Mouse (Mus musculus) layer of hippocampus, adult 18-20 months (tissue): Measurements from ENCODE around the gene Nxnl1. TPM values are rescaled to one million over a fixed set of nuclear protein-coding genes. Genes with fewer than 3 reads are reported as not detected.
A peak's percentile ranks its signal among the peaks of the same experiment; 100 is the strongest.

ENCODE experiments used
- DNase-seq, 2 experiments: peaks; one replicate each; pipeline ENCODE4 v3.0.0; 2022; ENCODE audit warnings: low spot score in 2 of 2
- total RNA-seq, 2 experiments: library from RNA; stranded (reverse); gene quantifications; 2 replicates each; pipeline ENCODE4 v1.2.3; 2021

Gene Nxnl1
- total RNA-seq, 2 experiments from 2014 or later, result 0.12 to 0.15 TPM

GRCm38 (mm10) chr8:71558071-71558957 is 8.1 kb downstream of the Nxnl1 start, which contains the start of gene Tmem221:
Tmem221 (minus strand) TSS chr8:71558871.
- no peak for DNase-seq

- no peak for DNase-seq
Measured at GRCm38 (mm10) chr8:71554644-71555043, 11.8 kb downstream of the Nxnl1 start.

DNA sequence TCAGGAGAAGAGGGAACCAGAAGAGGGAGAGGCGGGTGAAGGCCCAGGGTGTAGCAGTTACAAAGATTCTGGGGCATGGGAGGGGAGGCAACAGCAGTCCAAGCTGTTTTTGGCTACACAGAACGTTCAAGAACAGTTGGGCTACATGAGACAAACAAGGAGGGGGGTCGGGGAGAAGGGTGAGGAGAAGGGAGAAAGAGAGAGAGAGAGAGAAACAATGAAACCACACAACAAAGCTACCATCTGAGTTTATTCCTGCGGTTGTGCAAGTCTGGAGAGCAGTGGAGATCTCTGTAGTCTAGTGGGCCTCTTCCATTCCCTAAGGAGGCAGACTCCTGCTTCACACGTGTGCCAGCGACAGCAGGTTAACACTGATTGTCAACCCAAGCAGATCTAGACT is 12.4 kb downstream of the Nxnl1 start:
- no peak for DNase-seq

DNA sequence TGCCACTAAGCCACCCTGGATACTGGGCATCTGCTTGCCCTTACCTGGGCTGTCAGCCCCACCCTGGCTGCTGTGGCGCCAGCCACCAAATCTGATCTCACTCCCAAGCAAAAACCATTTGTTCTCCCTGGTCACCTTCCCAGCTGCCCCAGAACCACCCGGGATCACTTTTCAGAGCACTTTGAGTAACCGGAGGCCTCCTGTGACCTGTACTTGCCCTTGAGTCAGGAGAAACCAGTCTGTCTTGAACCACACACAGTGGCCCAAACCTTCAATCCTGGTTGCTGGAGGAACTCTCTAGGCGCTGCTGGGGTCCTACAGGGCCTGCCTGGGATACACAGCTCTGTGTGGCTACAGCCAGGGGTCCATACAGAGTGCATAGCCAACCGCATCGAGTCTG is 13.6 kb downstream of the Nxnl1 start:
- no peak for DNase-seq

GRCm38 (mm10) chr8:71550754-71551153 is 15.6 kb downstream of the Nxnl1 start:
- no peak for DNase-seq

GRCm38 (mm10) chr8:71547590-71547989 is 18.8 kb downstream of the Nxnl1 start:
- no peak for DNase-seq

- DNase-seq, result no peak
Measured at GRCm38 (mm10) chr8:71545053-71545452, 21.3 kb downstream of the Nxnl1 start.

- no peak for DNase-seq
Measured at GRCm38 (mm10) chr8:71543755-71544154, 22.6 kb downstream of the Nxnl1 start.

DNA sequence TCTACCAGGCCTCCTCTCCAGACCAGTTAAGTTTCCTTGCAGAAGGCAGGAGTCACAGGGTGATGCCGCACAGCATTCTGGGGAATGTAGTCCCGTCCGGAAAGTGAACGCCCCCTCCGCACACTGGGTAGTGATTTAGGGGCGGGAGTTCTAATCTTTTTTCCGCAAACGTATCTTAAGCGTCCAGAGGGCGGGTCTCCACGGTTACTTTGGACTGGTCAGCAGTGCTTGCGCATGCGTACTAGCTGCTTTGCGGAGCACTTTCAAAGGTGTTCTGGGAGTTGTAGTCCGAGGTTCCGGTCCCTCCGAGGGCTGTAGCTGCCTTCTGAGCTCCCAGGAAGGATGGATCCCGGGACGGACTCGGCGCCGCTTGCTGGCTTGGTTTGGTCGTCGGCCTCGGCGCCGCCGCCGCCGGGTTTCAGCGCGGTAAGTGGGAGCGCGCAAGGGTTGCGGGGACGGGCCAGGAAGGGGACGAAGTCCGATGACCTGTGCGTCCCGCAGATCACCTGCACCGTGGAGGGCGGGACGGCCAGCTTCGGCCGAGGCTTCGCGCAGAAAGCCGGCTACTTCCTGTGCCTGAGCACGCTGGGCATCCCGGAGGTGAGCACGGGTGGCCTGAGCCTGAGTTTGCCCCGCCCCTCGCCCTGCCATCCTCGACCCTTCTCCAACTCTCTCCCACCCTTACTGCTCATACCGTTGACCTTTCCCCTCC is 23.6 kb downstream of the Nxnl1 start, which contains the start of gene Mvb12a:
Gene Mvb12a (plus strand): TSS at position 291 of the 712 bp plus-strand sequence.
- peak; percentile 97 to 99 for DNase-seq

GRCm38 (mm10) chr8:71537028-71537867 is 29.2 kb downstream of the Nxnl1 start, which contains the start of gene Bst2:
Bst2 (minus strand) TSS chr8:71537456.
- DNase-seq, result peak in 1 of 2 experiments; percentile 46

DNA sequence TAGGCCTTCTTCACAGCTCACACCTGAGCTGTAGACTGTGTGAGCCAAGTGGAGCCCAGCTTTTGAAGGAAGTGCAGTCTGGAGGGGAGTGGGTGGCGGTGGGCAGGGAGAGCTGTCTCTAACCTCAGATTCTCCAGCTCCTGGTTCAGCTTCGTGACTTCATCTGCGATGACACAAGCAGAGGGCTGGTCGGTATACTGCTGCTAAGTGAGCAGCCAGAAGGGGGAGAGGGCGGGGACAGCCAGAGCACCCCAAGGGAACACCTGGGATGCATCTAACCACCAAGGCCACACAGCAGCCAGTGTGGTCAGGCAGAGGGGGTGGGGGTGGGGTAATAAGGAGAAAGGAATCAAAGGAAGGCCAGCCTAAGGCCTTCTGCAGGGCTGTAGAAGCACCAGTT is 30.7 kb downstream of the Nxnl1 start:
- peak in 1 of 2 experiments; percentile 18 for DNase-seq

GRCm38 (mm10) chr8:71534263-71534810 is 32.1 kb downstream of the Nxnl1 start:
- no peak for DNase-seq

DNA sequence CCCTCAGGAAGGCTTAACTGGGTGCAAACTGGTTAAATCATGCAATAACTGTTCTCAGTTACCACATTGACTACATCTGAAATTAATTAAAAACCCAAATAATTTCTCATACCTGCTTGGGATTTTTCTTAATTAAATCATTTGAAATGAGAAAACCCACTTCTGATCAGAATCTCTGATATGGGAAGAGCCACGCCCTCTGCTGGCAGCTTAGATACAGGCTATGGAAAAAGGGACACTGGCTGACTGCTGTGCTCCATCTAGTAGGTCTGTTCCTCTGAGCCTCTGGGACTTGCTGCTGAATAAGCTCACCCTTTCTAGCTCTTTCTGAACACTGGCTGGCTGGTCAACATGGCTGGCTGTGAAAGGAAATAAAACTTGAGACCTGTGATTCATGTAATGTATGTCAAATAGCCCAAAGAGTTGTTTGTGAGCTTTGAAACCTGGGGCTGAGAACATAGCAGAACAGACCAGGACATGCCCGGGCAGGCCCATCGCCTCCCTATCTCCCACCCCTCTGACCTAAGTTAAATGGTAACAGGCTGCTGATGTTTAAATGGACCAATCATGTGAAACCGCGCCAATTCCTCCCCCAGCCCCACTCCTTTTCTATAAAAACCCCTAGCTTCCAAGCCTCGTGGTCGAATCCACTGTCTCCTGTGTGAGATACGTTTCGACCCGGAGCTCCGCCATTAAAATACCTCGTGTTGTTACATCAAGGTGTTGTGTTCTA is 35.5 kb downstream of the Nxnl1 start:
- peak in 1 of 2 experiments; percentile 68 for DNase-seq

DNA sequence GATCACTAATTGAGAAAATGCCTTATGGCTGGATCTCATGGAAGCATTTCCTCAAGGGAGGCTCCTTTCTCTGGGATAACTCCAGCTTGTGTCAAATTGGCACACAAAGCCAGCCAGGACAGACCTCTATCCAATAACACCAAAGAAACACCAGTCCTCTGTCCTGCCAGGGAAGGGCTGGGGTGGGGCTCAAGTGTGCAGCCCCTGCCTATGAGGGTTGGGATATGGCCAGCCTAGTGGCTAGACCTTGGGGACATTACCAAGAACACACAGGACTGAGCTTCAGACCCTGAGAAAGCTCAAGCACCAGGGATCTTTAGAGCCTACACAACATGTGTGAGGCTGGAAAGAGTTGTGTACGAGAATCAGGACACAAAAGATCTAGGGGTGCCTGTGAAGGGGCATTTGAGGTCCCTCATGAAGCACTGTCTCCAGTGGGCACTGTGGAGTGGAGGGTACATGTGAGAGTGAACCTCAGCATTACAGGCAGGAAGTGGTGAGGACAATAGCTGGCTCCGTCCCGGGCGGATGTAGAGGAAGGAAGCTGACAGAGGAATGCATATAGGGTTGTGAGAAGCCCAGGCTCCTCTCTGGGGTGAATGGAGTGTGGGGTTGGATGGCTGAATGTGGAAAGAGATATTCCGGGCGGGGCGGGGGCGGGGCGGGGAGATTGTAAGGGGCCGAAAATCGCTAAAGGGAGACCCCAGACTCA is 37.9 kb downstream of the Nxnl1 start:
- no peak for DNase-seq

DNA sequence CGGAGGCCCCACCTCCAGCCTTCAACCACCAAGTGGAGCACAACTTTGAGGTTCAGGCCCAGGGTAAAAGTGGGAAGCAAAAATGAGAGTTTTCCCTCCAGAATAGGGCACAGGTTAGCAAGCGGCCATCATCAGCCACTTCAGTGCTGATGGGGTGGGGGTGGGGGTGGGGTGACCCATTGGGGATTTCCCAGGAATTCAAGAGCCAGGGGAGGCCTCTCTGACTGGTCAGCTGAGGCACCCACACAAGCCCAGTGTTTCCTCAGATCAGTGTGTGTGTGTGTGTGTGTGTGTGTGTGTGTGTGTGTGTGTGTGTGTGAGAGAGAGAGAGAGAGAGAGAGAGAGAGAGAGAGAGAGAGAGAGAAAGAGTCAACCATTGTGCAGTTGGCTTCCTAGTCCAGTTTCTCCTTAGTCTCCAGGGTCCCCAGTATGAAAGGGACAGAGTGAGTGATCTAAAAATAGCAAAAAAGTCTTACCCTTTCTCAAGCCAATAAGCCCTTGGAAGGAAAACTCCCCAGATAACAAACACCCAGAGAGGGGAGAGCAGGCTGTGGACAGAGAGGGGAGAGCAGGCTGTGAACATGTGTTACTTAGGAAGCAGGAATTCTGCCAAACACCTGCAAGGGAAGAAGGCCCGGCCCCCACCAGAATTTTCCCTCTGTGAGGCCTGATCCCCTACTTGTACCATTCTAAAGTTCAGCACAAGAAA is 39.1 kb downstream of the Nxnl1 start:
- no peak for DNase-seq

- no peak for DNase-seq
Measured at GRCm38 (mm10) chr8:71526272-71526671, 40.1 kb downstream of the Nxnl1 start.

DNA sequence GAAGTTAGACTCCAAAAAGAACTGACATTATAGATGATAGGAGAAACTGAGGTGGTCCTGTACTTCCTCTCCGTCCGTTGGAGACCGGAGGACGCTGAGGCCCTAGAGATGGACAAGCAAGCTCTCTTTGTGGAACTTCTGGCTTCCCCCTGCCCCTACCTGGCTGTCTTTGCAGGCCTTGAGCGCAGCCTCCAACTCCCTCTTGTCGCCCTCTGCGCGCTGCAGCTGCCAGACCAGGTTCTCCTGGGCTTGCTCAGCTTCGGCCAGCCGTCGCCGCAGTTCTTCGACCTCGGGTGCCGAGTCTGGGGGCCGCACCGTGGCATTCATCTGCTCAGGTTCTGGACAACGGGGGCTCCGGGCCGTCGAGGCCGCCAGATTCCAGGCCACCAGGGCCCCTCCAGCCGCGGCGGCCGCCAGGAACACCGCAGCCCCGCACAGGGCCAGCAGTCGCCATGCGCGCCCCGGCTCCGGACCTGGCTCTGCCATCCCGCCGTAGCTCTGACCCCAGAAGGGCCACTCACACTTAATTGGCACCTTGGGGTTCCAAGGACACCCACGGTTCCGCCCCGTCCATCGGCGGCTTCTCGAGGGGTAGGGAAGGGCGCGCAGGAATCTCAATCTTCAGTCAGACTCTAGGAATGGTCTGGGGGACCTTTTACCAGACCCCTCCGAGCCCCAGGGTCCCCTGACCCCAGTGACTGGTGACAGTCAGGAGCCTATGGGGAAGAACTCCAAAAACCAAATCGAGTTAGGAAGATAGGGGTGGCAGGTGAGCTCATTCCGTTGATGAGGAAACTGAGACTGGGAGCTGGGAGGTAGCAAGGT is 41.0 kb downstream of the Nxnl1 start, which contains the start of gene Ccdc194:
Gene Ccdc194 (minus strand): TSS at position 486 of the 825 bp plus-strand sequence.
- no peak for DNase-seq

GRCm38 (mm10) chr8:71521634-71522033 is 44.8 kb downstream of the Nxnl1 start:
- DNase-seq, result peak; percentile 80 to 89
